Mouse (Mus musculus) CH12.LX (cell line): Measurements from ENCODE around the gene 1810049J17Rik. TPM values are rescaled to one million over a fixed set of nuclear protein-coding genes. Genes with fewer than 3 reads are reported as not detected.

Experiments
- DNase-seq: peaks from one replicate; pipeline ENCODE4 v3.0.0-alpha.2; 2013; ENCODE audit errors: extremely low read depth
- H3K27ac ChIP-seq: 2 replicates; pipeline ENCODE4 v1.5.1; 2012; ENCODE audit warnings: low read depth, mild to moderate bottlenecking, control low read depth, moderate library complexity; ENCODE audit not compliant: insufficient read depth
- H3K27me3 ChIP-seq: replicated peaks from 2 replicates; pipeline ENCODE3; 2012; ENCODE audit warnings: inconsistent platforms
- H3K36me3 ChIP-seq, 2 experiments: replicated peaks in 1 of 2; 2 replicates each; pipeline versions ENCODE3 to v1.6.1; 2012; ENCODE audit warnings: inconsistent platforms in 1 of 2, low read length in 1 of 2, mild to moderate bottlenecking in 1 of 2, mixed read lengths in 1 of 2, moderate library complexity in 1 of 2; ENCODE audit not compliant: control insufficient read depth in 1 of 2, insufficient read depth in 1 of 2
- H3K4me1 ChIP-seq, 2 experiments: 2 replicates each; pipeline ENCODE4 v1.6.1; 2012; ENCODE audit warnings: inconsistent platforms in 1 of 2, moderate library complexity in 1 of 2; ENCODE audit not compliant: insufficient read depth in 2 of 2, control insufficient read depth in 1 of 2
- H3K4me2 ChIP-seq: 2 replicates; pipeline ENCODE4 v1.6.1; 2012; ENCODE audit warnings: low read depth, mild to moderate bottlenecking, control low read depth; ENCODE audit not compliant: poor library complexity, insufficient read depth, severe bottlenecking
- H3K4me3 ChIP-seq, 3 experiments: fragments of 150-350 bp in 1 of 3; sonication (generic) in 1 of 3; replicated peaks in 1 of 3; 2 replicates each; pipeline versions ENCODE3 to v1.5.1; 2011 to 2012; ENCODE audit warnings: low read depth in 2 of 3, low read length in 2 of 3, mild to moderate bottlenecking in 2 of 3, moderate library complexity in 2 of 3, control low read depth in 1 of 3, improper control_type of control experiment in 1 of 3, inconsistent platforms in 1 of 3, mixed read lengths in 1 of 3; ENCODE audit not compliant: poor library complexity in 1 of 3
- H3K79me2 ChIP-seq: replicated peaks from 2 replicates; pipeline ENCODE4 v1.6.1; 2012; ENCODE audit warnings: mild to moderate bottlenecking, moderate library complexity; ENCODE audit not compliant: control insufficient read depth, poor library complexity, insufficient read depth, severe bottlenecking; ENCODE audit errors: extremely low read depth
- H3K9ac ChIP-seq: 2 replicates; pipeline ENCODE4 v1.6.1; 2012; ENCODE audit warnings: low read depth, mild to moderate bottlenecking, control low read depth, moderate library complexity; ENCODE audit not compliant: insufficient read depth
- H3K9me3 ChIP-seq: replicated peaks from 2 replicates; pipeline ENCODE3; 2012; ENCODE audit warnings: low read length, inconsistent platforms, mixed read lengths
- BHLHE40 ChIP-seq: IDR thresholded peaks from 2 replicates; pipeline ENCODE4 v1.6.1; 2011; ENCODE audit warnings: mild to moderate bottlenecking, low read depth, low read length, improper control_type of control experiment
- CHD1 ChIP-seq: IDR thresholded peaks from 2 replicates; pipeline ENCODE4 v1.6.1; 2012; ENCODE audit warnings: low read depth, low read length, improper control_type of control experiment, inconsistent platforms
- CHD2 ChIP-seq: IDR thresholded peaks from 2 replicates; pipeline ENCODE4 v1.6.1; 2011; ENCODE audit warnings: low read length, improper control_type of control experiment
- CTCF ChIP-seq, 2 experiments: IDR thresholded peaks in 1 of 2; conservative IDR thresholded peaks in 1 of 2; 2 replicates each; pipeline ENCODE4 v1.5.1; 2011 to 2012; ENCODE audit warnings: low read depth in 2 of 2, low read length in 2 of 2, improper control_type of control experiment in 1 of 2, inconsistent platforms in 1 of 2, mild to moderate bottlenecking in 1 of 2, moderate library complexity in 1 of 2
- EP300 ChIP-seq: IDR thresholded peaks from 2 replicates; pipeline ENCODE4 v1.6.1; 2011; ENCODE audit warnings: low read length, improper control_type of control experiment
- GABPA ChIP-seq: IDR thresholded peaks from 2 replicates; pipeline ENCODE4 v1.6.1; 2012; ENCODE audit warnings: low read depth, low read length, improper control_type of control experiment, inconsistent platforms; ENCODE audit not compliant: insufficient replicate concordance
- HCFC1 ChIP-seq: IDR thresholded peaks from 2 replicates; pipeline ENCODE4 v1.6.1; 2012; ENCODE audit warnings: low read depth, mild to moderate bottlenecking, inconsistent platforms, low read length, improper control_type of control experiment
- IRF4 ChIP-seq: IDR thresholded peaks from 2 replicates; pipeline ENCODE4 v1.6.1; 2014; ENCODE audit warnings: low read depth, mild to moderate bottlenecking, inconsistent platforms, low read length, improper control_type of control experiment
- JUN ChIP-seq: IDR thresholded peaks from 2 replicates; pipeline ENCODE4 v1.6.1; 2011; ENCODE audit warnings: low read depth, mild to moderate bottlenecking, low read length, improper control_type of control experiment, moderate library complexity; ENCODE audit not compliant: insufficient read depth
- KAT2A ChIP-seq: IDR thresholded peaks from 2 replicates; pipeline ENCODE4 v1.6.1; 2012; ENCODE audit warnings: low read length, improper control_type of control experiment, inconsistent platforms; ENCODE audit not compliant: insufficient replicate concordance
- MAFK ChIP-seq: IDR thresholded peaks from 2 replicates; pipeline ENCODE4 v1.6.1; 2011; ENCODE audit warnings: low read length, improper control_type of control experiment; ENCODE audit not compliant: insufficient replicate concordance
- MAX ChIP-seq: IDR thresholded peaks from 2 replicates; pipeline ENCODE4 v1.6.1; 2011; ENCODE audit warnings: low read length, improper control_type of control experiment
- MXI1 ChIP-seq: IDR thresholded peaks from 2 replicates; pipeline ENCODE4 v1.6.1; 2011; ENCODE audit warnings: mild to moderate bottlenecking, low read depth, low read length, improper control_type of control experiment
- MYC ChIP-seq: IDR thresholded peaks from 2 replicates; pipeline ENCODE4 v1.6.1; 2011; ENCODE audit warnings: low read depth, mild to moderate bottlenecking, improper control_type of control experiment, low read length
- NELFE ChIP-seq: IDR thresholded peaks from 2 replicates; pipeline ENCODE4 v1.6.1; 2011; ENCODE audit warnings: low read depth, low read length, improper control_type of control experiment
- NRF1 ChIP-seq: IDR thresholded peaks from 2 replicates; pipeline ENCODE4 v1.6.1; 2014; ENCODE audit warnings: low read depth, mild to moderate bottlenecking, inconsistent platforms, low read length, improper control_type of control experiment, moderate library complexity
- PAX5 ChIP-seq: IDR thresholded peaks from 2 replicates; pipeline ENCODE4 v1.6.1; 2012; ENCODE audit warnings: low read length, inconsistent platforms, mixed read lengths
- POLR2A ChIP-seq: IDR thresholded peaks from 2 replicates; pipeline ENCODE4 v1.6.1; 2011; ENCODE audit warnings: low read depth, mild to moderate bottlenecking, improper control_type of control experiment, low read length
- RCOR1 ChIP-seq: conservative IDR thresholded peaks from 2 replicates; pipeline ENCODE4 v1.6.1; 2012; ENCODE audit warnings: low read depth, mild to moderate bottlenecking, inconsistent platforms, low read length, improper control_type of control experiment
- SMC3 ChIP-seq: IDR thresholded peaks from 2 replicates; pipeline ENCODE4 v1.6.1; 2011; ENCODE audit warnings: low read depth, low read length, improper control_type of control experiment
- TBP ChIP-seq: conservative IDR thresholded peaks from 2 replicates; pipeline ENCODE4 v1.6.1; 2011; ENCODE audit warnings: low read depth, low read length, improper control_type of control experiment
- TCF12 ChIP-seq: IDR thresholded peaks from 2 replicates; pipeline ENCODE4 v1.6.1; 2014; ENCODE audit warnings: low read depth, mild to moderate bottlenecking, inconsistent platforms, low read length, improper control_type of control experiment
- UBTF ChIP-seq: IDR thresholded peaks from 2 replicates; pipeline ENCODE4 v1.6.1; 2012; ENCODE audit warnings: low read depth, mild to moderate bottlenecking, inconsistent platforms, low read length, improper control_type of control experiment, moderate library complexity
- USF1 ChIP-seq: IDR thresholded peaks from 2 replicates; pipeline ENCODE4 v1.6.1; 2014; ENCODE audit warnings: low read depth, mild to moderate bottlenecking, inconsistent platforms, low read length, improper control_type of control experiment
- USF2 ChIP-seq: conservative IDR thresholded peaks from 2 replicates; pipeline ENCODE4 v1.6.1; 2011; ENCODE audit warnings: low read depth, low read length, improper control_type of control experiment
- ZC3H11A ChIP-seq: IDR thresholded peaks from 2 replicates; pipeline ENCODE4 v1.6.1; 2012; ENCODE audit warnings: low read depth, mild to moderate bottlenecking, inconsistent platforms, low read length, improper control_type of control experiment
- ZNF384 ChIP-seq: IDR thresholded peaks from 2 replicates; pipeline ENCODE4 v1.6.1; 2012; ENCODE audit warnings: low read depth, low read length, improper control_type of control experiment, inconsistent platforms
- dilution Hi-C: fragments of 300-500 bp; cut with MboI; formaldehyde crosslinking; loops from 2 replicates; pipeline ENCODE4 v1.14.3; 2020; ENCODE audit warnings: low sequenced_read_pairs; ENCODE audit not compliant: extremely low pct_unique_long_range_greater_than_20kb, extremely low pct_ligation_motif_present
- in situ Hi-C: fragments of 300-500 bp; cut with MboI; formaldehyde crosslinking; loops from 3 replicates; pipeline ENCODE4 v1.14.3; 2019; ENCODE audit warnings: low sequenced_read_pairs, low pct_ligation_motif_present, low pct_unique_long_range_greater_than_20kb, mixed read lengths
- polyA plus RNA-seq: library from polyadenylated mRNA; unstranded; fragments of >175 nt; gene quantifications from 2 replicates; pipeline ENCODE4 v1.2.1, GENCODE M21; 2012; ENCODE audit warnings: low read depth; ENCODE audit not compliant: insufficient read length
- total RNA-seq, 2 experiments: library from RNA; depleted of rRNA; stranded (reverse); fragments of 300-350 nt in 1 of 2; fragments of >200 nt in 1 of 2; gene quantifications; 2 replicates each; pipeline ENCODE4 v1.2.3; 2012 to 2014

The 1810049J17Rik gene
- total and polyA plus RNA-seq, 3 experiments = 17.6 TPM; not detected in 2

DNA sequence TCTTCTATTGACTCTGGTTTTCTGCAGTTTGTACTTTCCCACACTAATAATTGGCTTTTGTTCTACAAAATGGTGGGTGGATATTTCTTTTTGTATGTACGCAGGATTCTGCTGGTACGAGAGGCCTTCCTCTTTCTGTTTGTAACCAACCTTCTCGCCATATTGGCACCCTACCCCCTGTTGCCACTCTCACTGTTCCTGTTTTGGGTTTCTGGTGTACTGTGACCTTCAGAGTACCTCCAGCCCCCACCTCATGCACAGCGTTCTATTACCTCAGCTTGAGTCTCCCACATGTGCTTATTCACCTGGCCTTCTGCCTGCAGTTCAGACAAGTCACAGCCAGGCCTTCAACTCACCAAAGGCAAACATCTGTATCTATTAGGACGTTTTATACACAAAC is 28.1 kb upstream of the 1810049J17Rik start:
- Histone ChIP-seq H3K36me3 (peaks cover 37 to 84% of the 10 kb centered on the region in 2 experiments), H3K27me3 (no peaks in the 10 kb centered on the region), H3K9me3 (no peaks in the 10 kb centered on the region), H3K4me3 (no peak overlapping the region), H3K4me1 (peaks cover 0 to 27% of the 10 kb centered on the region in 2 experiments; a peak in 2 of 4 replicates), H3K4me2 (no peak overlapping the region), H3K79me2 (peaks cover 2% of the 10 kb centered on the region), H3K27ac (no peak overlapping the region), H3K9ac (no peak overlapping the region)
- TF ChIP-seq CHD2 (no peak), HCFC1 (no peak), SMC3 (no peak), POLR2A (no peak), NELFE (no peak), RCOR1 (no peak), EP300 (no peak), PAX5 (no peak), USF2 (no peak), JUN (no peak), USF1 (no peak), MAFK (no peak), MXI1 (no peak), MAX (no peak), TBP (no peak), CHD1 (no peak), KAT2A (no peak), ZC3H11A (no peak), BHLHE40 (no peak), TCF12 (no peak)
- in situ Hi-C loops = no loop called here
- dilution Hi-C loops = no loop called here
- DNase-seq = no peak

DNA sequence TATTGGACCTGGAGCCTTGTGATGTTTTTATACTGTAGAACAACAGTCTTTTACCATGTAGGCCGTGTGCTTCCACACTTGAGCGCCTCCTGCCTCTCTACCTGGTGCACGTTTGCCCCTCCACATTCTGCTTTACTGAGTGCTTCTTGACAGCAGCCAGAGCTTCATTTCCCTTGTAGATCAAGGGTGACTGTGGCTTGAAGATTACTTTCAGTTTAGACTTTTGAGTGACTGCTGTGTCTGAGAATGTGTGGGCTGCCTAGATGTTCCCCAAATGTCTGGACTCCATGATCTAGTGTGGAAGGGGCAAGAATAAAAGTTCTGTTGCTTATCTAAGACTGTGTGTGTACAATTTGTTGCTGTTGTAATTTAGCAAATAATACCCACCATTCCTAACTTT is 27.3 kb upstream of the 1810049J17Rik start:
- TF ChIP-seq UBTF (no peak), EP300 (no peak), POLR2A (no peak), USF2 (no peak), CTCF (conservative IDR thresholded peaks at IDR 0.05 in 1 of 2, IDR thresholded peaks at IDR 0.05 in 1 of 2; ENCODE audit: low read depth in 2 of 2, low read length in 2 of 2) (no peak), NRF1 (no peak), MYC (no peak), ZNF384 (no peak), MAFK (no peak), GABPA (no peak), CHD2 (no peak), IRF4 (no peak), TCF12 (no peak), TBP (no peak)
- peak; percentile 19 for DNase-seq
- dilution Hi-C loops = no loop called here
- Histone ChIP-seq H3K4me3 (no peak overlapping the region), H3K27ac (no peak overlapping the region), H3K4me2 (no peak overlapping the region), H3K27me3 (no peaks in the 10 kb centered on the region), H3K9me3 (no peaks in the 10 kb centered on the region), H3K9ac (no peak overlapping the region), H3K79me2 (peaks cover 2% of the 10 kb centered on the region), H3K36me3 (peaks cover 38 to 87% of the 10 kb centered on the region in 2 experiments), H3K4me1 (peaks cover 0 to 27% of the 10 kb centered on the region in 2 experiments; a peak in 2 of 4 replicates)
- in situ Hi-C loops = no loop called here
